Mouse (Mus musculus) ovary, postnatal 14 days (tissue): ENCODE measurements around the gene Wdr47.
A peak's percentile ranks its signal among the peaks of the same experiment; 100 is the strongest.
"Not testable (repeated sequence)": the region's sequence is repeated elsewhere in the genome, so short reads cannot be mapped to it uniquely, and the experiment has no call there.

Experiments used
- DNase-seq: peaks from one replicate; pipeline ENCODE4 v3.0.0; 2022; ENCODE audit warnings: low spot score

The Wdr47 gene

DNA sequence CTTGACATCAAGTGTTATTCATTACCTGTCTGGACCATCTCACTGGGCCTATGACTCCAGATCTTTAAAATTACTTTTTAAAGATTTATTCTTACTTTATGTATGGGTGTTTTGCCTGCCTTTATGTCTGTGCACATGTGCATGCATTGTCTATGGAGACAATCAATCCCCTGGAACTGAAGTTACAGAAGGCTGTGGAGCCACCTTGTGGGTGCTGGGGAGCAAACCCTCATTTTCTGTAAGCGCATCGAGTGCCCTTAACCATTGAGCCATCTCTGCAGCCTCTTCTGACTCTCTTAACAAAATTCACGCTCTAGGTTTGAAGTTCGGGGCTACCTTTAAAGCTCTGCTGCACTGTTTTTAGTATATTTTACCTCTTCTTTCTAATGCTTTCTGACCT, 48.3 kb downstream of the Wdr47 start:
- no peak for DNase-seq

DNA sequence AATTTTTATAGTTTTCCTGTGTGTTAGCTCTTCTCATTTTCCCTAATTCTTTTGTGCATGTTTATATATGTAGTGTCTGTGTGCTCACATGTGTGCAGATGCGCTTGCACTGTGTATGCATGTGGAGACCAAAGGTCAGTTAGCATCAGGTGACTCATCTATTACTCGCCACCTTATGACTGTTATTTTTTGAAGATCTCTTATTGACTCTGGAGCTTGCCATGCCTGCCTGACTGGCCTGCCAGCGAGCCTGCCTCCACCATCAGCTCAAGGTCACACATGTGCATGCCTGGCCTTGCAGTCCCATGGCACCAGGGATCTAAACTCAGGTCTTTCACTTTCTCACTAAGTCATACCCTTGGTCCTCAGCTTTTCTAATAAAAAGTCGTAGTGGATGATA, 49.9 kb downstream of the Wdr47 start:
- no peak for DNase-seq

DNA sequence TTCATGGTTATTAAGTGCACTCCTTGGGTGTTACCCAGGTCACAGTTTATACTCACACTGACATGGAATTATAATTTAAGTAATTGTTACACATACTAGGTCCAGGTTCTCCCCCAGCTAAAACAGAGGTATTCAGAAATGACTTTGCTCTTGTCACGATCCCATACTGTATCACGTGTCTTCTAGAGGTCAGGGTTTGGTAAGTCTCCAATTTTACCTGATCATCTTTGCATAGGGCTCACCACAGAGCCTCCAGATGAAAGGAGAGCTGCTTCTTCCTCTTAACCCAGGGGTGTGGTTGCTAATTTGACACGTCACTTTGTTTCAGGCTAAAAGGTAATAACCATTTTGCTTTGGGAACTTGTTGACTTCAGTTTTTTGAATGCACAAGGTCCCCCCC, 53.8 kb downstream of the Wdr47 start:
- no peak for DNase-seq

DNA sequence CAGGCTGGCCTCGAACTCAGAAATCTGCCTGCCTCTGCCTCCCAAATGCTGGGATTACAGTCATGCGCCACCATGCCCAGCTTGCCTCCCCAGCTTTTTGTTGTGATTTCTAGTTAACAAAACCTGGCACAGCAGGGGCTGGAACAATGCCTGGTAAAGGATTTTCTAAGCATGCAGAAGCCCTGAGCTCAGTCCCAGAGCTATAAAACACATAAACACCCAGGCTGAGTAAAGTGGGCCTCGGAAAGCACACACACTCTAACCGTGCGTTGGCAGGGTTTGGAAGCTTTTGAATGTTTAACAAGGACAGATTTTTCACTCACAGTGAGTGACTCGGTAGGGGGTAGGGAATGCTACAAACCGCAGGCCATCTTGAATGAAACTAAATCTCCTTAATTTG, 55.0 kb downstream of the Wdr47 start:
- DNase-seq: no peak

DNA sequence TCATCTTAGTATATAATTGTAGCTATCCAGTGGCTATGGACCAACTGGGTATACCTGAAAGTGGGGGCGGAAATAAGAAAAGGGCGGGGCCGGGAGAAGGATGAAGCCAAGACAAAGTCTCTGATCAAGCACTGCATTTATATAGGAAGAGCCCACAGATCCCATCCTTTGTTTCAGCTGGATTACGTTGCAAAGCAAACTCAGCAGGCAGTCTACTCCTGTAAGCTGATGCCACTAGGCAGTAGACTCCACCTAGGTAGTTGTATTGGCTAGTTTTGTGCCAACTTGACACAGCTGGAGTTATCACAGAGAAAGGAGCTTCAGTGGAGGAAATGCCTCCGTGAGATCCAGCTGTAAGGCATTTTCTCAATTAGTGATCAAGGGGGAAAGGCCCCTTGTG, 56.6 kb downstream of the Wdr47 start:
- DNase-seq: not testable (repeated sequence)

DNA sequence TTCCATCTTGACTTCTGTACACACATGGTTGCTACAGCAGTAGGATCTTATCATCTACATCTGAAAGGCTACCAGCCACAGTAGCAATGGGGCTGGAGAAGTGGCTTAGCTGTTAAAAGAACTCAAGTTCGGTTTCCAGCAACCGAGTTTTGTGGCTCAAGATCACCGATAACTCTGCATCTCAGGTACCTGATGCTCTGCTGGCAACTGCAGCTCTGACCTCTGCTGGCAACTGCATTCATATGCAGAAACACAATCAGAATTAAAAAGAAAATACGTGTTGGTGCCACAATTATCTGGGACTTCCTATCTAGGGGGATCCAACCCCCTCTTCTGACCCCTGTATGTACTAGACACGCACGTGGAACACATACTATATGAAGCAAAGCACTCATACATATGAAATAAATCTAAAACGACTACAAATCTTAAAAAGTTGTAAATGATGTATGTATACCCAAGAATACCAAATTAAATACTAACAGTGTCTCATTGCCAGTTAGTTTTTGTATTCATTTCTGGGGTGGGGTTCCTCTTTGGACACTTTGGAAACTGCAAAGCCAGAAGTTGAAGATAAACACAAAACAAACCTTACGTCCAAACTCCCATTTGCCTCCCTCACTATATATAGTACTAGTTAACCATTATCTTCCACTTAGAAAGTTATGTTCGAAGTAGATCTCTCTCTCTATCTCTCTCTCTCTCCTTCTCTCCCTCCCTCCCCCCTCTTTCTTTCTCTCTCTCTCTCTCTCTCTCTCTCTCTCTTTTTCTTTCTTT, 62.0 kb downstream of the Wdr47 start:
- no peak for DNase-seq

DNA sequence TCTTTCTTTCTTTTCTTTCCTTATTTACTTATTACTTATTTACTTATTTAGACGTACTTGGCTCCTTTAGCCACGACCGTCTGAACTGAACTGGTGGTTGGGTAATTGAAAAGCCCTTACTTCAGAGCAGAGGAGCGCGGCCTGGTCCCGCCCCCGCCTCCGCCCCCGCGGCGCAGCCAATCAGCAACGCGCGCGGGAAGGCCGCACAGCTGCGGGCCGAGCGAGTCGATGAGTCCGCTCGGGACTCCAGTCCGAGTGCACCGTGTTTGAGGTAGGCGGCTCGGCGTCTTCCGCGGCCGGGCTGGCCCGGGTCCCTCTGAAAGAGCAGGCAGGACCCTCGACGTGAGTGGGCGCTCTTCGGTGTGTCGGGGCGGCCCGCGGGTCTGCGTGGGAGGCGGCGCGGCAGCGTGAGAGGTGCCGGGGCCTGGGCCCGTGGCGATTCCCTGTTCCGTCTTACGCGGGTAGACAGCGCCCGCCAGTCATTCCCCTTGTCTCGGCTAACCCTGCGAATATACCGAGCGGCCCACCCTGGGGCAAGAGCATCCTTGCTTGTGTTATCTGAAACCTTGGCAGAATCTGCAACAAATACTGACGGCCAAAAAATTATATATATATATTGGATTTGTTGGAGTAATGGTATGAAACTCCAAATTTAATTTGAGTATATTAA, 62.8 kb downstream of the Wdr47 start, which contains the start of gene Clcc1:
Gene Clcc1, plus strand, starts transcription at position 204 of the 670 bp plus-strand sequence.
- DNase-seq: peak; percentile 93

DNA sequence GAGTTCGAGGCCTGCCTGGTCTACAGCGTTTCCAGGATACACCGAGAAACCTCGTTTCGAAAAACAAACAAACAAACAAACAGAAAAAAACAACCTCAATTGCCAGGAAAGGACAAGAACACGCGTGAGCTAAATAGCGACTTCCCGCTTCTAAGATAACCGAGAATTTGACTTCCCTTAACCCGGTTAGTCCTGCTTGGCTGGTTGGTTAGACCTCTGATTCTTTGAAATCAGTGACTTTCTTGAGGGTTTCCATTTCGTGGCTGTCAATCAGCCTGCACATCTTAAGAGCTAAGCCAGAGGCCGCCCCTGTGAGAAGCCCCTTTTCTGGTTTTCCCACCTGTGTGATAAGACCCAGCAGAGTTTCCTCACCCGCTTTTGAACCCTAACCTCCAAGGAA, 63.5 kb downstream of the Wdr47 start:
- DNase-seq: no peak

DNA sequence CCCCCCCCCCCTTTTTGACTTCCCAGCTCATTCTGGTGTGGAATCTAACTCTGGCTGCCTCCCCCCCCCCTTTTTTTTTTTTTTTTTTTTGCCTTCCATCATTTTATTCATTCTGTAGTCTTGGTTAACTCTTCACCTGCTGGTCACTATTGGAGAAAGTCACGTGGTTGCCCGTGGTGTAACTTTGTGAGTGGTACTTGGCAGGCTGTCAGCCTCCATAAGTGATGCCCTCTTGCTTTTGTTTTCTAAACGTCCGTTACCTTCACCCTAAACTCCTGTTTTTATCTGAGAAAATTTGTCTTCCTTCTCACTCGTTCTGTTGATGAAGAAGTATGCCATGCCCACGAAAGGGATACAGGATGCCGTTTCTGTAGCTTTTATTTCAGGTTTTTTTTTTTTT, 64.4 kb downstream of the Wdr47 start:
- no peak for DNase-seq

DNA sequence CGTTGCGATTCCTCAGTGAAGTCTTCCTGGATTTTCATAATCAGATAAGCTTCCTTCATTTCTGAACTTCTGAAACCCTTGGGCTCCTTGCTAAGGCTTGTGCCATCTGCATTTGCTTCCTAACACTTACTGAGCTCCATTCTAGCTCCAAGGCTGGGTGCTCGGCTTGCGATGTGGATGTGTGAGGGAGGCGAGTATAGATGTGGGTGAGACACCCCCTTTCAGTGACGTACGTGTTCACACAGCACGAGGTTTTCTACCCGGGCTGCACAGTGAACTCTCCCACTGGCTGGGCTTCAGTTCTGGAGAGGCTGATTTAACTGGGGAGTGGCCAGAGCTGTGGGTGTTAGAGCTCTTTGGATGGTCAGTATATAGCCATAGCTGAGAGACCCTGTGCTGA, 67.5 kb downstream of the Wdr47 start:
- DNase-seq: no peak

DNA sequence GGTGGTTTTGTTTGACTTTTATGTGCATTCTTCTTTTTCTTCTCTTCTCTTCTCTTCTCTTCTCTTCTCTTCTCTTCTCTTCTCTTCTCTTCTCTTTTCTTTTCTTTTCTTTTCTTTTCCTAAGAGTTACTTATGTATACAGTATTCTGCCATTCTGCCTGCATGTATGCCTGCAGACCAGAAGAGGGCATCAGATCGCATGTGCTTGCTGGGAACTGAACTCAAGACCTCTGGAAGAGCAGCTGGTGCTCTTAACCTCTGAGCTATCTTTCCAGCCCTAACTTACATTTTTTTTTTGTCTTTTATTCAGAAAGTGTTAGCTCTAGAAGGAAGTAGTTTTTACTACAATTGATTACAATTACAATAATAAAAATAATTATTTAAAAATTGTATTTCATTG, 69.9 kb downstream of the Wdr47 start:
- DNase-seq: no peak

DNA sequence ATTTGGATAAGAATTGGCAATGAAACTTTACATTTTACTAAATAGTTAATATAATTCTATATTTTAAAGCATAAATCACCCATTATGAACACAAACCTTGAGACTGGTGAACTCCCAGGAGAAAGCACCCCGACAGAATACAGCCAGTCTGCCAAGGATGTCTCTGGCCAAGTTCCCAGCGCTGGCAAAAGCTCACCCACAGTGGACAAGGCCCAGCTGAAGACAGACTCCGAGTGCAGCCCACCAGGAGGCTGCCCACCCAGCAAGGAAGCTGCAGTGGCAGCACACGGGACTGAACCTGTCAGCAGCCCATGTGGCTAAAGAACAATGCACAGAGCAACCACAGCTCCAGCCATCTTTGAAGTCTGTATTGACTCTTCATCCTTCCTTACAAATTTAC, 85.5 kb downstream of the Wdr47 start:
- no peak for DNase-seq

DNA sequence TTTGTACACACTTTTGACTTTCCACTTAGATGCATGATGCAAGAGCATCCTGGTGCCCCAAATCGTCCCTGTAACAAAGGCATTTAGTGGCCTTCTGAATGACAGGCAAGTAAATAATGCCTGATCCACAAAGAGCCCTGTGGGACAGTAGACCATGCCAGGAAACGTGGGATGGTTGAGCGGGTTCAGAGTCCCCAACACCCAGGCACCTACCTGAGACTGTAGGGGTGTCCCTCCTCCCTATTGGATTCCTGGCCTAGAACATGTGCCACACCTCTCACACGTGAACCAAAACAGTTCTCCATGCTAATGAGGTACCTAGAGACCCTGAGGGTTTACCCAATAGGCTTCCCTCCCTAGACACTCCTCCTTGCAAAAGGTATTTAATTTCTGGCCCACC, 89.9 kb downstream of the Wdr47 start:
- DNase-seq: no peak

DNA sequence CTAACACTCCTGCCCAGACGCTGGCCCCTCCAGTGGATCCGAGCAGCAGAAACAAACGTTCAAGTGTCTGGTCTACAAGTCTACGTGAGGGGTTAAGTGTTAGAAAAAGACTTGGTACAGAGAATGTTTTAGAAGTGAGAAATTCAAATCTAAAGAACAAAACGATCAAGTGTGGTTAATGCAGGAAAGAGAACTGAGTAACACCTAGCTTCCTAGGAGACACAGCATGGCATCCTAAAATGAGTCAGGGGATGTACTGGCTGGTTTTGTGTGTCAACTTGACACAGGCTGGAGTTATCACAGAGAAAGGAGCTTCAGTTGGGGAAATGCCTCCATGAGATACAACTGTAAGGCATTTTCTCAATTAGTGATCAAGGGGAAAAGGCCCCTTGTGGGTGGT, 92.5 kb downstream of the Wdr47 start:
- not testable (repeated sequence) for DNase-seq

DNA sequence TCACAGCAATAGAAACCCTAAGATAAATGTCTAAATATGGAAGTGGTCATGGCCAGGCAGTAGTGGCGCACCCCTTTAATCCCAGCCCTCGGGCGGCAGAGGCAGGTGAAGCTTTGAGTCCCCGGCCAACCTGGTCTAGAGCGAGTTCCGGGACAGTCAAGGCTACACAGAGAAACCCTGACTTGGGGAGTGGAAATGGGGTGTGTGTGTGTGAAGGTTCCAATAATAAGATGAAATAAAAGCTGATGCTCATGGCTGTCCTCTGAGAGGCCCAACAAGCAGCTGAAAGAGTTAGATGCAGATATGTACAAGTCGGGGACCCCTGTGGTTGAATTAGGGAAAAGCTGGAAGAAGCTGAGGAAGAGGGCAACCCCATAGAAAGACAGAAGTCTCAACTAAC, 94.6 kb downstream of the Wdr47 start:
- no peak for DNase-seq

DNA sequence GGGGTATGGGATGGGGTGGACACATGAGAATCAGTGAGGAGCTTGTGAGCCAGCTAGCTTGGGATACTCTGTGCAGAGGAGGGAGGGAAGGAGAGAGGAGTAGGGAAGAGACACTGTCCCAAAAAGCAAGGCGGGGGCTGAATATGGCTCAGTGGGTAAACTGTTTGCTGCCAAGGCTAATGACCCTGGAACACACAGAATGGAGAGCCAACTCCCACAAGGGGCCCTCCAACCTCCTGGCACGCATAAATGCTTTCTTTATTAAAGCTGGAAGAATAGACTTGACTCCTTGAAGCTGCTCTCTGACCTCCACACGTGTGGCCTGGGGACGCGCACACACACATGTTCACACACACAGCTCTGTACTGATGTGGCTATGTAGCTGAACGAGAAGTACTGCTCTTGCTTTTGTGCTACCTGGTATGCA, 97.9 kb downstream of the Wdr47 start:
- DNase-seq: peak; percentile 24

DNA sequence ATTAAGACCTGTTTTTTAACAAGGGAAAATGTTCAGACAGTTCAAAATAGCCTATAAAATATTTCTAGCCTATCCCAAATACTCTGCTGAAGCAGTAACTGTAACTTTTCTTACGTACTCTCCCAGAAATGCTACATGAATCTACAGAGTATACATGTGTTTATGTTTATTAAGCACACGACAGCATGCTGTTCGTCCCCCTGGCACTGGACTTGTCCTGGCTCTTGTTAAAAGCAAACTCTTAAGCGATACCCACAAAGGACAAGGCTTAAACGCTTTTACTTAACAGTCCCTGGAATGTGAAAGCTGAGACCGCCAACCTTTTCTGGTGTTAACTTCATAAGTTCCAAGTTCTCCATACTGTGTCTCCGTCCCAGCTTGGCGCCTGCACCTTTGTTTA, 98.4 kb downstream of the Wdr47 start:
- DNase-seq: no peak

DNA sequence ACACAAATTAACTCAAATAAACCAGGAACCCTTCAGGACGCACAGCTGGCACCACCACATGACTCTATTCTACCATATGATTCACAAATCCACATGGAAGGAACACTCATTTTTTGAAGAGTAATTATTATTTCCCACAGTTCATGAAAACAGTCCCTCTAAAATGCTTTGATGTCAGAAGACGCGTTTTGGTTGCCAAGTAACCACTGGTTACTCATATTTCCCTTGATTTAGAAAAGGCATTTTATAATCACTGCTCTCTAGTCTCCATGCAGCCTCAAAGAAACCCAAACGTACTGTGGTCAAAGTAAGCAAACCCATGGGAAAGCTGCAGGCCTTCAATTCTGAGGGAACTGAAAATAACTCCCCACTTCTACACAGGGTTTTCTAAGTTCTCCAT, 98.9 kb downstream of the Wdr47 start:
- no peak for DNase-seq

DNA sequence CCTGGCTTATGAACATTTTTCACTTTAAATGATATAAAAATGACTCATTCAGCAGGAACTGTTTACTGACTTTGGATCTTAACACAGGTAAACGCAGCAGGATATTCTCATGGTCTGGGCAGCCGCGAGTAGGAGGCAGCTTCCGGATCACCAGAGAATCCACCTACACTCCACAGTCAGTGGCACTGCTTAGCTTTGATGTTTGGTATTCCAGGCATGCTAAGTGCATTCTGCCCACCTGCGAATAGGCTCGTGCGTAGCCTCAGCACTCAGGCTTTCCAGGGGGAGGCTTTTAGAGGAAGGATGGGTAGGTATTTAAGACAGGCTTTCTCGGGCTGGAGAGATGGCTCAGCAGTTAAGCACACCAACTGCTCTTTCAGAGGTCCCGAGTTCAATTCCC, 103.2 kb downstream of the Wdr47 start:
- no peak for DNase-seq
